Mouse (Mus musculus): ENCODE measurements around the gene Chchd5.
A peak's percentile ranks its signal among the peaks of the same experiment; 100 is the strongest.

Gene Chchd5

DNA sequence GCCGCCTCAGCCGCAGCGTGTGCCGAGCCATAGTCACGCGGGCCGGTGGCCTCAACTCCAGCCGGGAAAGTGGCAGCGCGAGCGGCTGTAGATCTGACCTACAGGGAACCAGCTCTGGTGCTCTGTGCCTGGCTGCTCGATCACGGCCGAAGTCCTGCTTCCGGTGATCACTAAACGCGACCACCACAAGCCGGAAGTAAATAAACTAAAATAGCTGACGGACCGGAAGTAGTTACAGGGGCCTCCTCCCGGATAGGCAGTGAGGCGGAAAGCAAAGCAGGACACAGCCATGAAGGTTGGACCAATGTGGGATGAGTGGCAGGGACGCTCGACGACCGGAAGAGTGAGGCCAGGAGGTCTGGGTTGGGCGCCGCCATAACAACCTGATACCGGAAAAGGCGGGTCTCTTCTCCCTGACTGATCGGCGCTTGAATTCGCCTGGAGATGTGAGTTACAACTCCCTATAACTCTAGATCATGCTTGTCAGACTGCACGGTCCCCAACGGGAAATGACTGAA lies at the start of gene Chchd5:
TSS of gene Chchd5 (plus strand) at position 289 of the 518 bp plus-strand sequence.
- peak; percentile 97 for DNase-seq

DNA sequence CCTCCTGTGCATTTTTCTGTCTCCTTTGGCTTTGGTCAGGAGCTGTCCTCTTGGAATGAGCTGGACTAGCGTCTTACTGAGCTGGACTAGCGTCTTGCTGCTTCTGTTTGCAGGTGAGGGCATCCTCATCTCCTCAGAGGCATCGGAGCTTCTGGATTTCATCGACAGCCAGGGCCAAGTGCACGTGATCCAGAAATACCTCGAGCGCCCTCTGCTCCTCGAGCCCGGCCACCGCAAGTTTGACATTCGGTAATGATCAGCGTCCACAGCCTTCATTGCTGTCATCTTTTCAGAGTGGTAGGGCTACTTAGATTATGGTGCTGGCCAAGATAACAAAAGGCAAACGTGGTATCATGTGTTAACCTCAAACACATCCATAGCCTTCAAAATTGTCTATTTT lies 48.4 kb upstream of the Chchd5 start:
- DNase-seq, result no peak

DNA sequence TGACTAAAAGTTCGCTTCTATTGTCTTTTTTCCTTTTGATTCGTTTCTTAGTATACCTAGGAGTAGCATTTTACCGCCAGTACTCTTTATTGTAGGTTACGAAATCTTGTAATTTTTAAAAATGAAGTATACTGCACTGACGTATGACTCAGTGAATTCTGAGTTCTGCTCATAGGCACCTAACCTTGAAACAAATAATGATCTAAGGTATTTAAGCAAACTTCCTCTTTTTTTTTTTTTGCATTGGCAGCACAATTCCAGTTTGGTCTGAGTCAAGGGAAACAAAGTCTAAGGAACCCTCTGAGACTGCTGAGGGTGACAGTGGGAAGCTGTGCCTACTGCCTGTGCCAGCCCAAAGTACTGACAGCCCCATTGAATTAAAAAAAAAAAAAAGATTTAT lies 46.0 kb upstream of the Chchd5 start:
- no peak for DNase-seq

DNA sequence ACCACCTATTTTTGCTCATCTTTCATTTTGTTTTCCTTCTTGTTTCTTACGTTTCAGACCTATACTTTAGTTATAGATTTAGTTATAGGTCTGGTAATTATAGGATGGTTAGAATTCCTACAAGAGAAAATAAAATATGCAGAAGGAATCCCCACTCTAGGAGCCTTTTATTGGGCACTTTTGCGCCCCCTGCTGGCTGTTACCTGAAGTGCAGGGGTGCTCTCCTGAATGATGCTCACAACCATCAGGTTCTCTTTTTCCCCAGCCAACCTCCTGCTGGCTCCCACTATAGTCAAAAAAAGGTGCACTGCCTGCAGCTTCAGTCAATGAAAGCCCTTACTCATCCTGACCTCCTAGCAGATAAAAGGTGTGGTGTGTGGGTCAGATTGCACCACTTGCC lies 44.5 kb upstream of the Chchd5 start:
- DNase-seq, result no peak

DNA sequence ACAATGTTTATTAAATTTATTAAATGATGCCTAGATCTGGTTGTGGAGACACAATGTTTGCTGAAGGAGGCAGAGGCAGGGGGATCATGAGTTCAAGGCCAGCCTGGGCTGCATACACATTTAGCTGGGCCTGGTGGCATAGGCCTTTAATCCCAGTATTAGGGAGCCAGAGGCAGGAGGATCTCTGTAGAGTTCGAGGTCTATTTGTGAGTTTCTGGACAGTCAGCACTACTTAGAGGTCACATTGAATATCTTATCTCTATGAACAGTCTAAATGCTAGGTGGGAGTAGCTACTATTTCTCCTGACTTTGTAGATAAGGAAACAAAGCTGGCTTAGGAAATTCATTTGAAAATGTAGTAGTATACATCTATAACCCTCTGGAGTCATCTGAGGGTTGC lies 42.0 kb upstream of the Chchd5 start:
- no peak for DNase-seq

DNA sequence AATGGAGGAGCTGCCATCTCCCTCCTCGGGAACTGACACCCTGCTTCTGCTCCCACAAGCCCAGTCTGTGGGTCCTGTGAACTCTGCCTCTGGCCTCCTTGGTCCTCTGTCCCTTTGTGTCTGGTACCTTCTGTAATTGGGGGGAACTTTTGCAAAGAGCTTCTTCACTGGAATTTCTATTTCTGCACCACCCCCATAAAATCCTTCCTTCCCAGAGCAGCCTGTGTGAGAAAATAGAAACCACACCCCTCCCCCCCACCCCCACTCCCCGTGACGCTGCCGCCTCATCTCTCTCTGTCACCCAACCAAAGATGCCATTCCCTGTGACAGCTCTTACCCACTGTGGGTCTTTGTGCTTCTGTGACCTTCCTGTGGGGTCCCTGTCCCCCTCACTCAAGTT lies 39.1 kb upstream of the Chchd5 start:
- no peak for DNase-seq

DNA sequence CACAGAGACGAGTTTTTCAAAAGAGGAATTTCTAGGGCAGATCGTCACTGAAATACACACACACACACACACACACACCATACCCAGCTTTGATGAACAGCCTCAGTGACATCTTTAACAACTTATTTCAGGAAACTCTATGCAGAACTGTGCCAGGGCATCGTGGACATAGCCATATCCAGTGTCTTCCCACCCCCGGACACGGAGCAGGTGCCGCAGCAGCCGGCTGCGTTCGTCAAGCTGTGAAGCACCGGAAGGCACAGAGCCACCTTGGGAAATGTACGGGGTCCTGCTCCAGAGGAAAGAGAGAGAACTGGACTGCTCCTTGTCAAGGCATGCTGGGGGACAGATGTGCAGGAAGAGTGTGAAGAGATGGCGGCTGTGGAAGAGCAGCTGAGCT lies 36.7 kb upstream of the Chchd5 start:
- no peak for DNase-seq

DNA sequence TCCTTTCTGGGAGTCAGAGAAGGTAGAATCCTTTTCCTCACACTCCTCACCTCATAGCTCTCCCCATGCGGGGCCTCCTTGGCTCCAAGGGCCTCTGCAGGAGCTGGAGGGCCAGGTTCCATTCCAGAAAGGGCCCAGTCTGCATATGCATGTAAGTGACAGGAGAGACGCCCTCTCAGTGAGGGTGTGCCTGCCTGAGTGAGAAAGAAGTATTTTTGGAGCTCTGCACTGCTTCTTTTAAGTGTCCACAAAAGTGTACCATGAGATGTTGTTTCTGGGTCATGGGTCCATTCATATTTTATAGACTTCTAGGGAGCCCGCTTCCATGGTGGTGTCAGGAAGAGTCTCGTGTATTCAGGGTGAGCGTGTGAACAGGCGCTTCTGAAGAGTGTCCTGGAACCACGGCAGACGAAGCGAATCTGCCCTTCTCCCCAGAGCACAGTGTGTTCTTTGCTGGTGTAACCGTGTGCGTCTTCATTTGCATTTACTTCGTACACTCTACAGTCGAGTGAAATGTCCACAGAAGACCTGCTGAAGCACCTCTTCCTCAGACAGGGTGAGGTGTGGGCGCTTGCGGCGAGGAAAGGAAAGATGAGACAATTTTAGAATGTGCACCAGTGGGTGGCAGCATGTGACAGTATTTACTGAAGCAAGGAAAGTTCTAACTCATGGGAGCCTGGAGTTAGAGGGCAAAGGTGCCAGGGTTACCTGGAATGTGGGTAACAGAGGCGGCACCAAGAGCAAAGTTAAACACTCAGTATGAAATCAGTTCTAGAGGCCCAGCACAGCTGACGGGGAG lies 35.4 kb upstream of the Chchd5 start:
- no peak for DNase-seq

DNA sequence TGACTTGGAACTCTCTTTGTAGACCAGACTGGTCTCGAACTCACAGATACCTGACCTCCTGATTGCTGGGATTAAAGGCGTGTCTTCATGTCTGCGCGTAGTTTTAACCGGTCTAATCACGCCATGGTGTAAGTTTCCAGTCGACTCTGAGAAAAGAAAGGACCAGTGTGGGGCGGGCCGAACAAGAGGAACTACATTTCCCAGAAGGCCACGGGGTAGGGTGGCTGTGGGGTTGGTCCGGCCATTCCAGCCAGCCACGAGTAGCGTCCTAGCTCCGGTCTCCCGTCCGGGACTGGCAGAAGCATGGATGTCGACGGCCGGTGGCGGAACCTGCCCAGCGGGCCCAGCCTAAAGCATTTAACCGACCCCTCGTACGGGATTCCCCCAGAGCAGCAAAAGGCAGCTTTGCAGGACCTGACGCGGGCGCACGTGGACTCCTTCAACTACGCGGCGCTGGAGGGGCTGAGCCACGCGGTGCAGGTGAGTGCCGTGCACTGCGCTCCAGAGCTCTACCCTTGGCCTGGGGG lies 28.7 kb upstream of the Chchd5 start, which contains the start of gene Polr1b:
TSS of gene Polr1b (plus strand) at position 212 of the 527 bp plus-strand sequence.
- DNase-seq, result peak; percentile 93

DNA sequence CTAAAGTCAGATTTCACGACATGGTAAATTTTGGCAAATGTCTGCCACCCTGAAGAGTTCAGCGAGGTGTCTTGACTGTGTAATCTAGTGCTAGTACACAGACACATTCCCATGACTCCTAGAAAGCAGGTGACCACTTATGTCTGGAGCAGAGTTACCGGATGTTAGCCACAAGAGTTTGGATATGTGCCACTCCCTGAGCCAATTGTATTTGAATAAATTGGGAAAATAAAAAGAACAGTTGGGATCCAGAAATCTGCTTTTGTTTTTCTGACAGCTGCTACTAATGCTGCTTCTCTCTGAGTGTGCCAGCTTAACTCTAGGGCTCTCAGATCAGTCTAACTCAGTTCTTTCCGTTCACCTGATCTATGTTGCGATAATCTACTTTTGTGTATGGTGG lies 16.6 kb upstream of the Chchd5 start:
- DNase-seq, result no peak

DNA sequence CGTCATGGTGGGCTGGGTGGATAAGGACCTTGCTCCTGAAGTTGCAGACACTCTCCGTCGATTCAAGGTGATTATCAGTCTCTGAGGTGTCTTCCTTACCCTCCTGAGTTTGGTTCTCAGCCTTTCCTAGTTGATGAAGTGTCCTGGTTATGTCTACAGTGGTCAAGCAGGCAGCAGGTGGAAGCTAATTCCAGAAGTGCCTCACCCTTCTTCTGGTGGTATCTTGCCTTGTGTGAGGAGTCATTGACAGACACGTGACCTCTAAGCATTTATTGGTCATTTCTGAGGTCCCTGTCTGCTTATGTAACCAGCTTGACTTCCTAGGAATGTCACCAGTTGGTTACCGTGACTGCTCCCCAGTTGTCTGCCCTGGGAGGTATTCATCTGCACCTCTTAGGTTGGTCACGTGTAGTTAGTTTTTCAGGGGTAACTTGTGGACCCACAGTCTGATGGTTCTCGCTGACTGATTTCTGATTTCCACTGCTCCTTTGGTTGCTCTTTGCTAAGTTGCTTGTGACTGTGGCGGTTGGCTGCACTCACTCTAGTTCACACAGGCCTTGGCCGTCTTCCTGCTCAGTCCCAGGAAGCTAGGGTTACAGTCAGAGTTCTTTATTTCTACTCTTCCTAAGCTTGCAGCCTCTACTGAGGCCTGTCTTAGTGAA lies 13.7 kb upstream of the Chchd5 start:
- no peak for DNase-seq

DNA sequence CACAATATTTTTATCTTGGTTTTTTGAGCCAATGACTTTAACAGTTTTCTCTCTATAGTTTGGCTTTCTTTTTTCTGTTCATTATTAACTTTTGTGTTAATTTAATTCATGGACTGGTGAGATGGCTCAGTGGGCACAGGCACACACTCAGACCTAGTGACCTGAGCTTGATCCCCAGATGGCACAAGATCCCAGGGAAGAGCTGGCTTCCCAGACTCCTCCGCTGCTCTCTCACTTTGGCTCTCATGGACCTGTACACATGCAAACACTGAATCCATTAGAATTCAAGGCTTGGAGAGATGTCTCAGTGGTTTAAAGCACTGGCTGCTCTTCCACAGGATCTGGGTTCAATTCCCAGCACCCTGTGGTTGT lies 13.1 kb upstream of the Chchd5 start:
- no peak for DNase-seq

DNA sequence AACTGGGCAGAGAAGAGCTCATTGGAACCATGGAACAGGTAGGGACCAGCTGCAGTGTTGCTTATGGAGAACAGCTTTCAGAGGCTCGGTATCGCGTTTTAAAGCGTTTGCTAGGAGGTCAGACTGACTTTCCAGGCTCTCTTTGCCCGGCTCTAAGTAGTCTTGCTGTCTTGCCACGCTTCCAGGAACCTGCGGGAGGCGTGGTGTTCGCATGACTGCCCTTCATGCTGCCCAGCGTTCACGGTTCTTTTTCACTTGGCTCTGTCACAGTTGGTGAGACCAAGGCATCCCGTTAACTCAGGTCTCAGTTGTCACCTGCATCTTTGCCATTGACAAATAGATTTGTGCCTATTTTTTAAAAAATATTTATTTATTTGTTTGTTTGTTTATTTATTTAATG lies 11.4 kb upstream of the Chchd5 start:
- no peak for DNase-seq

DNA sequence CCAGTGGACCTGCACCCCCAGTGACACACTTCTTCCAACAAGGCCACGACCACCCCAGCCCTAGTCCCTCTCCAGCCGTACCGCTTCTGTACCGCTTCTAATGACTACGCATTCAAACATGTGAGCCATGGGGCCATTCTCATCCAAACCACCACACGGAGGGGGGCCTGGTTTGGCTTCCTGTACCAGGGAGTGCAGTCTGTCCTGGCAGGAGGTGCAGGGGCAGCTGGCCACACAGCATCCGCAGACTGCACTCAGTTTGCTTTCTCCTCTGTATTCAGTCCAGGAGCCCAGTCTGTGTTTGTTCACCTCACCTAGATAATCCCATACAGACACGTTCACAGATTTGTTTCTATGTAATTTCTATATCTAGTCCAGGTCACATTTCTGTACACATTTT lies 7.5 kb upstream of the Chchd5 start:
- peak; percentile 44 for DNase-seq

DNA sequence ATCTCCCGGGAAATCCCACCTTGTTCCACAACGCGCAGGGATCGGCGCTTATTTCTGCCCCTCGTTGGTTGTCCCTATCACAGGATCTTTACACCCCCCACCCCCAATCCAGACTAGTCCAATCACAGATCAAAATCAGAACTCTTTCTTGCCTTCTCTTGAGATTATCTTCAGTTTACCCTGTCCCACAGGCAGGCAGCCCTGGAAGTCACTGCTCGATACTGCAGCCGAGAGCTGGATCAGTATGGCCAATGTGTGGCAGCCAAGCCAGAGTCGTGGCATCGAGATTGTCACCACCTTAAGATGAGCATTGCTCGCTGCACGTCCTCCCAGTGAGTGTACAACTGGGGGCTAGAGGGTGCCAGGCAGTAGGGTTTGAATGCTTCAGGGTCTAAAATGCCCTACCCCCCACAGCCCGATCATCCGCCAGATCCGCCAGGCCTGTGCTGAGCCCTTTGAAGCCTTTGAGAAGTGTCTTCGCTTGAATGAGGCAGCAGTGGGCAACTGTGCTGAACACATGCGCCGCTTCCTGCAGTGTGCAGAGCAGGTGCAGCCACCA lies 566 bp downstream of the Chchd5 start:
- peak; percentile 52 for DNase-seq

DNA sequence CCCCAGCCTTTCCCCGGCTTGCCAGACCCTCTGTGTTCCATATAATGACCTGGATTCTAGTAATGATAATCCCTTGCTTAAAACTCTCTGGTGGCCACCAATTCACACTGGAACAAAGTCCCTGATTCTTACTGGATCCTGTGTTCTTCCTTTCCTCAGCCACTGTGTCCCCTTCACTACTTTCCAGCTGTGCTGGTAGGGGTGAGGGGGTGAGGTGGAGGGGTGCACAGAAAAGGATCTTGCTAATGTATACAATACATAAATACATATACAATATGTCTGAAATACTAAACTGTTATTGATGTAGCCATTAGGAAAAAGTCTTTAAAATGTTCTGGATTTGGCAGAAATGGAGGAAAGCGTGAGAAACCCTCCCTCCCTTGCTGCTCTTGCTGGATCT lies 1.3 kb downstream of the Chchd5 start:
- DNase-seq, result no peak

DNA sequence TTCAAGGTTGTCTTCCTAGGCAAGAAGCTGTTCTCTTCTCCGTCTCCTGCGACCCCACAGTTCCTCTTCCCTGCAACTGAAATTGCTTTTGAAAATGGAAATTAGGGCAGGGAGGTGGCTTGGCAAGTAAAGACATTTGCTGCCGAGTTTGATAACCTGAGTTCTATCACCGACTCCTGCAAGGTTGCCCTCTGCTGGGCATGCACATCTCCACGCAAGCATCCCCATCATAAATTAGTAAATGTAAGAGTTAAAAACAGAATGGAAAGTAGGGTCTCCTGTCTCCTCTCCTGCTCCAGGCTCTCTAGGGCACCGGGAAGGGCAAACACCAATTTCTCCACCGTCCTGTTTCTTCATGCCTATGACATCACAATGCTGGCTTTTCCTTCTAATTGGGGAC lies 2.7 kb downstream of the Chchd5 start:
- DNase-seq, result no peak

DNA sequence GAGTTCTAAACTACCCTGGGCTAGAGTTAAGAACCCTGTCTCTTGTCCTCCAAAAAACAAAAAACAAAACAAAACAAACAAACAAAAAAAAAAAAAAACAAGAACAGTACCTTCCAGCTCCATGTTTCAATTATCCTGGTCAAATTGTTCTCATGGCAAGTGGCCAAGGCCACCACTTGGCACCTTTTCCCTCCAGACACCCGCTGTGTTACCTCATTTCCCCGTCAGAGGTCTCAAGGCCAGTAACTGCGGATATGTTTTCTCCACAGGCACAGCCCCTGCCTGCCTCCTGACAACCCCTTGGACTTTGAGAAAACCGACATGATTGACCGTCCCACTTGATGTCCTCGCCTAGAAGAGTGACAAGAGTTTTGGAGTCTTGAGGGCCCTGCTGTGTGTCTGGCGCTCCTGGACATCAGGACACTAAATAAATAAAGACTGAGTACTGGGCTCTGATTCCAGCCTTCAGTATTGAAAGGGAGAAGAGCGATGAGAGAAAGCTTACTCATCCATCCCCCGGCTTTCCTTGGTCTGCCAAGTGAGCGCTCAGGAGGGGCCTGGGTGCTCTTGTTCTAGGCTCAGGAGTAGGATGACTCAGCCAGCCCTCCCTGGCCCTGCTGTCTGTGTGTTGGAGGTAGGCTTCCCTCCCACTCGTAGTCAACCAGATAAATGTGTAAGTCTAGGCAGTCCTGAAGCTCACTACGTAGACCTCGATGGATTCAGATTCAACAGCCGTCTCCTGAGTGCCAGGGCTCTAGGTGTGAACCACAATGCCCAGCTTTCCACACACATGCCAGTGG lies 3.7 kb downstream of the Chchd5 start:
- DNase-seq, result peak; percentile 55

DNA sequence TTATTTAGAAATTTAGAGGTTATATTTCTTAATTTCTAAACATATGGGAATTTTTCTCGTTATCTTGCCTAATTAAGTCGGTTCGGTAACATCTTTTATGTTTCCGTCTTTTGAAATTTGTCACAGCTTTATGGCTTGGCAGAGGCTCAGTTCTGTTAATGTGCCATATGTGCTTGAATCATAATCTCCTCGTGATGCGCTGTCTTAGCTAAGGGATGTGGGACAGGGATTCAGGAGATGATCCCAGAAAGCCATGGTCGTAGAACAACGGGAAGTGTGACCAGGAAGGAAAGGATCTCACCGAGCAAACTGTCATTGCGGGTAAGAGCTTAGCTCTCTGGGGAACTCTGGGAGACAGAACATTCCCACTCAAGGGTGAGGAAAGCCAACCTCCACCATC lies 10.4 kb downstream of the Chchd5 start:
- peak; percentile 51 for DNase-seq

DNA sequence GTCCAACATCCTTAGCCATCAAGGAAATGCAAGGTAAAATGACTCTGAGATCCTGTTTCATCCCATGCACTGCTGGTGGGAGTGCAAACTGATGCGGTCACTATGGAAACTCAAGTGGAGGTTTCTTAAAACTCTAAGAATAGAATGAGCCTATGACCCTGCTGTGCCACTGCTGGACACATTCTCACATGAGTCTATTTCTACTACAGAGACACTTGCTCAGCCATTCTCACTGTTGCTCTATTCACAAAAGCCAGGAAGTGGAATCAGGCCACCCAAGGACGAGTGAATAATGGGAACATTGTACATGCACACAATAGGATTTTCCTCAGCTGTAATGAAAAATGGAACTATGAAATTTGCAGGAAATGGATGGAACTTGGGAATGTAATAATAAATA lies 19.3 kb downstream of the Chchd5 start:
- no peak for DNase-seq

DNA sequence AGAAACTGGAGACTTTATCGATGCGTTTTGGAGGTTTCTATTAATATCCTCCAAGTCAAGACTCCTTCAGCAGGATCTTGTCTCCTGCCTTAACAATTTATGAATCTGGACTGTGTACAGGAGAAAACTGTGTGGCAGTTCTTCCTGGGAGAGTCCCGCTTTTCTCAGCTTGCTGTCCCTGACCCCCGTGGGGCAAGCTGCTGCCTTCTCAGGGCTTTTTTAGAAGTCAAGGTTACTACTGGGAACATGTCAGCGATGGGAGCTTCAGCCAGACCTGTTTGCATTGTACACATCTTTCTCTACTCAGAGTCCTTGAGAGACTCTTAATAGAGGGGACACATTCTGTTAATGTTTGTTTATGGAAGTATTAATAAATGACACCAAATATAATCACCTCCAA lies 20.9 kb downstream of the Chchd5 start:
- DNase-seq, result no peak

DNA sequence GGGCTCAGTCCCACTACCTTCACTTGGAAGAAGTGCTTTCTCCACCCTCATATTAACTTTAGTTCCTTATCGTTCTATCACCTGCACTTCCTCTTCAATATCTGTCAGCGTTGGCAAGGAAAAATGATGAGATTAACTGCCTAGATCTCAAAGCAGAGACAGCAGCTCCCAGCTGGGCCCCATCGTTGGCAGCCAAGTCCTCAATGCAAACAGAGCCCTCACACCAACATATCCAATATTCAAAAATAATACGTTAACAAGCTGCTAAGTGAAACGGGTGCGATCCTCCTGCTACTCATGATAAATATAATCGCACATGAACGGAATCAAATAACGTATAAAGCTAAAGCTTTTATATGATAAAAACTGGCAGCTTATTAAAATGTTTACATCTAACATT lies 21.6 kb downstream of the Chchd5 start:
- no peak for DNase-seq

DNA sequence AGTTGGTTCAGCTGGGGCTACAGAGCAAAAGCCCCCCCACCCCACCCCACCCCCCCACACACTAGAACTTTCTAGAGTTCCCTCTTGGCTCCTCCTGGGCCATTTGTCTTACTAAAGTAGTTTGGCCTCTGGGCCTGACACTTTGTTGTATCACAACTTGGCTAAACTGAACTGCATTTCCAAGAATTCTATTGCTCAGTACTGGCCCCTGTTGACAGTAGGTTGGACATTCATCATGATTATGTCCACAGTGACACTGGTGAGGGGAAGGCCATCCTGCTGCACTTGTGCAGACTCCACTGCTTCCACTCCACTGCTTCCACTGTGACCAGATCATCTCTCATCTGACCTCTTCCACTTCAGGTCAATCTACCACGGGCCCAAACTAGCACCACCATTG lies 23.3 kb downstream of the Chchd5 start:
- DNase-seq, result no peak

Measured in cerebellum, adult 11-12 months (tissue).